Mouse (Mus musculus) cerebellum, adult 2 months (tissue): Measurements from ENCODE around the gene Fzd10. TPM values are rescaled to one million over a fixed set of nuclear protein-coding genes. Genes with fewer than 3 reads are reported as not detected.

Experiments
- DNase-seq, 2 experiments: peaks; one replicate each; pipeline ENCODE4 v3.0.0; 2021
- H3K27ac ChIP-seq: fragments of 200-500 bp; 2 replicates; pipeline ENCODE4 v1.5.1; 2012; ENCODE audit warnings: low read length, control low read depth, inconsistent platforms; ENCODE audit not compliant: insufficient read depth
- H3K27me3 ChIP-seq: fragments of 200-500 bp; 2 replicates; pipeline ENCODE4 v1.6.1; 2012; ENCODE audit warnings: inconsistent platforms, mild to moderate bottlenecking, low read length, moderate library complexity; ENCODE audit not compliant: control insufficient read depth, insufficient read depth
- H3K4me1 ChIP-seq: fragments of 200-500 bp; 2 replicates; pipeline ENCODE4 v1.6.1; 2011; ENCODE audit warnings: low read length; ENCODE audit not compliant: control insufficient read depth, insufficient read depth
- H3K4me3 ChIP-seq: fragments of 200-500 bp; replicated peaks from 2 replicates; pipeline ENCODE3; 2011; ENCODE audit warnings: mild to moderate bottlenecking, low read depth, low read length, control low read depth; ENCODE audit not compliant: insufficient read depth
- CTCF ChIP-seq: fragments of 200-500 bp; IDR thresholded peaks from 2 replicates; pipeline ENCODE4 v1.5.1; 2011; ENCODE audit warnings: low read depth, mild to moderate bottlenecking, control low read depth, low read length, moderate library complexity, borderline replicate concordance; ENCODE audit not compliant: insufficient read depth
- POLR2A ChIP-seq: fragments of 200-500 bp; IDR thresholded peaks from 2 replicates; pipeline ENCODE4 v1.6.1; 2011; ENCODE audit warnings: low read length, control low read depth, borderline replicate concordance; ENCODE audit not compliant: insufficient read depth
- WGBS: fragments of 180-500 bp; shearing (Covaris S2); methylation state at CpG from one replicate; pipeline ENCODE4 v1.1.7; 2018; 5-methylcytosine and 5-hydroxymethylcytosine counted together
- polyA plus RNA-seq: library from polyadenylated mRNA; depleted of rRNA; stranded (reverse); fragments of >200 nt; gene quantifications from 2 replicates; pipeline ENCODE4 v1.2.3, GENCODE M21; 2012; rRNA removed

The Fzd10 gene
- 1.6 and 1.9 TPM in 2 replicates for polyA plus RNA-seq

DNA sequence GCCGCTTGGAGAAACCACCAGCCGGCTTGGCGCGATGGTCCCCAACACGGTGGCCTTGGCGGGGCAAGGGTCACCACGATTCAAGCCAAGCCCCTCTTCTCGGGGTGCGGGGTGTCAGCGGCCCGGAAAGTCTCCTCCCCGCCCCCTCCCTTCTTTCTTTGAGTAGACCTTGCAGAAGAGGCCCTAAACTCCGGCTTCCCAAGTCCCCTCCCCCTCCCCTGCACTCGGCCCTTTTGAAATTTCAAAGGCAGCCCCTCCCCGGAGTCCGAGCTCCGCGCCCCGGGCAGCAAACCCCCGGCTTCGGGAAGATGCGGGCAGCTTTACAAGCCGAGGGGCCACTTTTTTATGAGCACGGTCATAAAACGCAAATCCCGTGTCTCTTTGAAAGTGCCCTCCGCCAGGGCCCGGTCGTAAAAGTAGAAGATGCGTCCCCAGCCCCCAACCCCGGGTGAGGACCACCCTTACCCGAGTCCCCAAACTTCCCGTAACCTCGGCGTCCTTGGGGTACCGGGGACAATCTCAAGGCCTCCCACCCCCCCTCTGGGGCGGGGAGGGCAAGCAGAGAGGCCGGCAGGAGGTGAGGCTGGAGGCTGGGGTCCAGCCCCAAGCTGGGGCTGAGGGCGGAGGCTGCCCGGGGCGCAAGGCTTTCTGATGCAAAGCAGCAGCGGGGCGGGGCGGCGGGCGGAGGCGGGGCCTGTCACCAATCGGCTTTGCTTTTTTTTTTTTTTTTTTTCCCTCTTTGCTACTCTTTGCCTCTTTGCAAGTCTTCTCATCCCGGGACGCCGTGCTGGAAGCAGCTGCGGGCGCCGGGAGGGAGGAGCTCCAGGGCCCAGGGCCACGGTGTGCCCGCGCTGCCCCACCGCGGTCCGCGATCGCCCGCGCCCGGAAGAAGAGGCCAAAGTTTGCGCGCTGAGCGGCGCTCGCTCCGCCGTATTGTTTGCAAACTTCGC lies at the start of gene Fzd10:
TSS of gene Fzd10 (plus strand) at position 773 of the 950 bp plus-strand sequence.
- peaks cover 7% of the 10 kb centered on the region for H3K4me1 ChIP-seq
- peaks cover 4% of the 10 kb centered on the region; the same call in 1 of the 2 replicates for H3K27me3 ChIP-seq
- peak; percentile 15 for DNase-seq
- H3K4me3 ChIP-seq, result peak within 1 kb of the TSS; percentile 18
- no peak within 1 kb of the TSS for H3K27ac ChIP-seq
- 1% methylated on average over 73 of the region's 73 CpGs for WGBS
- TF ChIP-seq CTCF (no peak), POLR2A (no peak)

DNA sequence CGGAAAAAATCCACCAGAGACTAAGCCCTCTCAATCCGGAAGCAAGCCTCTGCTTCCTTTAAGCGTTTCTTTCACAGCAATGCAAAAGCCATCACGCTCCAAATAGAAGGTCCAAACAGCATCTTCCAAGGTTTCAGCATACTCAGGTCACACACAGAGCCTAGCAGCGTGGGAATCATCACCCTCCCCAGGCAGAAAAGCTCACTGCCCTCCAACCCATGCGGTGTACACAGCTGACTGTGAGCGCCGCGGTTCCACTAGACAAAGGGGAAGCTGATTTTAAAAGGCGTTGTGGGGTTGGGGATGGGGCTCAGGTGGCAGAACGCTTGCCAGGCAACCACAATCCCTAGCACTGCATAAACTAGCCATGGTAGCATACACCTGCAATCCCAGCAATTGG lies 49.2 kb upstream of the Fzd10 start:
- Histone ChIP-seq H3K4me1 (no peaks in the 10 kb centered on the region), H3K27ac (no peak overlapping the region), H3K4me3 (no peak overlapping the region), H3K27me3 (no peaks in the 10 kb centered on the region; the same call in 1 of the 2 replicates)
- DNase-seq, result no peak
- WGBS, result 7% methylated on average over 11 of the region's 11 CpGs
- TF ChIP-seq POLR2A, result no peak
- no peak for TF ChIP-seq CTCF

DNA sequence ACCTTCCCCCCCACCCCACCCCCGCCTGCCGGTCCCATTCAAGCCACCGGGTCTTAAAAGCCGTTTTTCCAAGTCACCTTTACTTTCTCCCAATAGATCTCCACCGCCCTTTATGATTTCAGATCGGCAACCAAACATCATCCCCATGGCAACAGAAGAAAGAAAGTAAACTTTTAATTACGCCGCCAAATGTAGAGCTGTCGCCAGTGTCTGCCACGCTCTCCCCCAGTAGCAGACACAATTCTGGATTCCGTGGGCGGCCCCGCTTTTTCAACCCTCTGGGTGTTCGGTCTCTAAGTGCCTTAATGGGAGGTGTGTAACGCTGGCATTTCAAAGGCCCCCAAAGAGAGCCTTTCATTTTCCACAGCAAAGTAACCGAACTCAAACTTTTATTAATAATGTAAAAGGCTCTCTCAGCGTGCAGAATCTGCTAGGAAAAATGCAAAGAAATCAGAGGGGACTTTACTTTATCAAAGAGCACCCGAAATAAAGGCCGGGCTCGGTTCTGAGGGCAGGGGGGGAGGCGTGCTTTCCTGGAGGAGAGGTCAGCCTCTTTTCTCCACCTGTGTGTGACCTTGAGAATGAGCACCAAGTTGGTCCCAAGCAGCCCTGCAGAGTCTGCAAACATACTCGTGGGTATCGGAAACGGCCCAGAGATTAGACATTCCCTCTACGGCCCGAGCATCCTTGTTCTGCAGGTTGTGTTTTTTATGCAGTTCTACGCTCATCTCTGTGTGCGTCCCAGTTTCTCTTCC lies 48.3 kb upstream of the Fzd10 start:
- 12% methylated on average over 28 of the region's 28 CpGs for WGBS
- no peak overlapping the region for H3K4me3 ChIP-seq

DNA sequence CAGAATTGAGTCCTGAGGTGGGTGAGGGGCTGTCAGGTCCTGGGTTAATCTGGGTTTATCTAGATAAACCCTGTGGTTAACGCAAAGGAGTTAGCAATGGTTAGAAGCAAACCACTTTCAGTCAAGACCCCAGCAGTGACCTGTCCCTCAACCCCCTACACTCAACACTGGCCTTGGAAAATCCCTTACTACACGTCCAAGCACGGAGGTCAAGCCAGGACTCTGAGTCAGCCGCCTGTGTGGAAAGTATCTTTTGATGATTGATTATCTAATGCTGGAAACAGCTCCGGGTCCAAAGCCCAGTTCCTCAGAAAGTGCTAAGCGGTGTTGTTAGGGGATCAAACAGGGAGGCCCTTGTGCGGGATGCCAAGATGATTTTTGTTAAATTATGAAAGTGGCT lies 42.5 kb upstream of the Fzd10 start:
- 66% methylated on average over 7 of the region's 7 CpGs for WGBS
- DNase-seq, result no peak
- Histone ChIP-seq H3K4me3 (no peak overlapping the region), H3K27ac (no peak overlapping the region), H3K4me1 (no peaks in the 10 kb centered on the region), H3K27me3 (no peaks in the 10 kb centered on the region)
- TF ChIP-seq CTCF, result no peak
- no peak for TF ChIP-seq POLR2A

More for the DNA sequence above, 48.3 kb upstream of the Fzd10 start:
- Histone ChIP-seq H3K27ac (no peak overlapping the region), H3K27me3 (no peaks in the 10 kb centered on the region; the same call in 1 of the 2 replicates), H3K4me1 (no peaks in the 10 kb centered on the region)
- TF ChIP-seq POLR2A (no peak), CTCF (no peak)
- DNase-seq, result no peak

DNA sequence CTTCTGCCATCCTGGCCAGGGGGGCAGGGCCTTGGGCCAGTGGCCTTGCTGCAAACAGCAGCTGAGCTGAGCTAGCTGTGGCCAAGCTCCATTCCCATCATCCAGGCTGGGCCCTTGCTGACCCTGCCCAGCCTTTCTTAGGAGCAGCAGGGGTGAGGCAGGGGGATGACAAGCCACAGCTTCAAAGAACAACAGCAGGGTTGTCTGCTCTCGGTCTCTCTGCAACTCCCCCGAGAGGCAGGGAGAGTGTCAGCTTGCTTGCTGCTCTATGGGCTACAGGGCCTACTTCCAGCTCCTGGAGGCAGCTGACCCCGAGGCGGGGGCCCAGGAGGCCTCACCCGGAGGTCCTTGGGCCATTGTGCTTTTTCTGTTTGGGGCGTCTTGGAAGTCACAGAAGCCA lies 33.3 kb upstream of the Fzd10 start:
- no peak for DNase-seq
- no peak overlapping the region for H3K27ac ChIP-seq
- no peaks in the 10 kb centered on the region for H3K27me3 ChIP-seq
- 14% methylated on average over 6 of the region's 6 CpGs for WGBS
- no peak overlapping the region for H3K4me3 ChIP-seq
- no peak for TF ChIP-seq CTCF
- TF ChIP-seq POLR2A, result no peak
- no peaks in the 10 kb centered on the region for H3K4me1 ChIP-seq

DNA sequence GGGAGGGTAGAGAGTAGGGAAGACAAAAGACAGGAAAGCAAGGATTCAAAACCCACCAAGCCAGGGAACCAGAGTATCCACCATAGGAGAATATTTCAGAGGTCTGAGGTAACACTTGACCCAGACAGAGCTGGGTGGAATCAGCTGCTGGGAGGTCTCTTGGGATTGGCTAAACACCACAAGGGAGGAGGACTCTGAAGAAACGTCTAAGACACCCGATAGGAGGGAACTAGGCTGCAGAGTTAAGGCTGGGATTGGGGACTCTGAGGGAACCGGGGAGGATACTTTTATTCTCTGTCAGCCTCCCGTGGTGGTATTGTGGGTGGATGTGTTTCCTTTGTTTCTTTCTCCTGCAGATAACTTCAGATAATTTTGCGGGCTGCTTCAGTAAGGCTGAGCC lies 31.7 kb upstream of the Fzd10 start:
- 16% methylated on average over 5 of the region's 5 CpGs for WGBS
- Histone ChIP-seq H3K4me1 (no peaks in the 10 kb centered on the region), H3K4me3 (no peak overlapping the region), H3K27ac (no peak overlapping the region), H3K27me3 (no peaks in the 10 kb centered on the region)
- no peak for DNase-seq
- TF ChIP-seq CTCF (no peak), POLR2A (no peak)

DNA sequence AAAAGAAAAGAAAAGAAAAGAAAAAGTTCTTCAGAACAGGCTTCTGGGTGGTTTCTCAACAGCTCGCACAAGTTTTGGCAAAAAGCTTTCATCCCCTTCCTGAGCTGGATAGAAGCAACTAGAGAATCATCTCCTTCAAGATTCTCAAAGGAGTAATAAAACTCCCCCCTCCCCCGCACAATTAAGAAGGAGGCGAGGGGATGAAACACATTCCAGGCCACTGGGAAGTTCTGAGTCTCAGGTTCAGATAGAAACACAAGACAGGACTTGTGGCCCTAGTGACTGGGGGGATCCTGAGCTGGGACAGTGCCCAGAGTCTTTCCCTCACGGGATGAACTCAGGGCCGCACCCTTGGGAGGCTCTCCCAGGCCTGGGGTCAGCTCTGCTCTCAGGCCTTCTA lies 30.6 kb upstream of the Fzd10 start:
- DNase-seq, result no peak
- H3K27me3 ChIP-seq, result no peaks in the 10 kb centered on the region
- no peak overlapping the region for H3K4me3 ChIP-seq
- no peak for TF ChIP-seq POLR2A
- no peaks in the 10 kb centered on the region for H3K4me1 ChIP-seq
- no peak overlapping the region for H3K27ac ChIP-seq
- 68% methylated on average over 5 of the region's 5 CpGs for WGBS
